Mouse (Mus musculus) kidney, postnatal 14 days (tissue): ENCODE data around the gene Rock2.

Experiments
- DNase-seq: peaks from one replicate; pipeline ENCODE4 v3.0.0; 2022; ENCODE audit warnings: mixed read lengths

Rock2 gene

DNA sequence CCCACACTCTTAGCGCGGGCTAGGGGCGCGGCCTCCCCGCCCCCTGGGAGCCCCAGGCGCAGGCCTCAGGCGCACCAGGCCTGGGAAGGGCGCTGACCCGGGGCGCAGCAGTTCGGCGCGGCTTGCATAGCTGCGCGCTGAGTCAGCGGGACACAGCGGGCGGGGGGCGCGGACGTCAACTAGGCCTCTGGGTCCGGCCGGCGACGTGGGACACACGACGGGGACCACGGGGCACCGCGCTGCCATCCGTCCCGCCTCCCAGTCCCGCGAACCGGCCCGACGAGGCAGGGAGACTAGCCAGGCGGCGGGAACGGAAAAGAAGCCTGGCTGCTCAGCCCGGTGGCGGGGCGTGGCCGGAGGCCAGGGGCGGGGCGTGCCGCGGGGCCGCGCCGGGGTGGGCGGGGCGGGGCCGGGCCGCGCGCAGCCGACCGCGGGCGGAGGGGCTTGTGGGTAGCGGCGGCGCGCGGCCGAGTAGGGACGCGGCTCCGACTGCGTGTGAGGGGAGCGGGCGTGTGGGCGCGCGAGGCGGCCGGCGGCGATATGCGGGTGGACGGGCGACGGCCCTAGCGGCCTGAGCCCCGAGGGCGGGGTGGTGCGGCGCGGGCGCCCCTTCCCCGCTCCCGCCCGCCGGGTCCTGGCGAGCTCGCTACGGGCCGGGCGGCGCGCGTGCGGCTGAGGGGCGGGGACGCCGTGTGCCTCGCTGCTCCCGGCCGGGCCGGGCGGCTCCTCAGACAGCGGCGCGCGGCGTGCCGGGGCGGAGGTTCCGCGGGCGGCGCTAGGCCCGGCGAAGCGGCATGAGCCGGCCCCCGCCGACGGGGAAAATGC lies at the start of gene Rock2:
Gene Rock2 (plus strand): TSS at position 500 of the 825 bp plus-strand sequence.
- DNase-seq, result peak; percentile 93

DNA sequence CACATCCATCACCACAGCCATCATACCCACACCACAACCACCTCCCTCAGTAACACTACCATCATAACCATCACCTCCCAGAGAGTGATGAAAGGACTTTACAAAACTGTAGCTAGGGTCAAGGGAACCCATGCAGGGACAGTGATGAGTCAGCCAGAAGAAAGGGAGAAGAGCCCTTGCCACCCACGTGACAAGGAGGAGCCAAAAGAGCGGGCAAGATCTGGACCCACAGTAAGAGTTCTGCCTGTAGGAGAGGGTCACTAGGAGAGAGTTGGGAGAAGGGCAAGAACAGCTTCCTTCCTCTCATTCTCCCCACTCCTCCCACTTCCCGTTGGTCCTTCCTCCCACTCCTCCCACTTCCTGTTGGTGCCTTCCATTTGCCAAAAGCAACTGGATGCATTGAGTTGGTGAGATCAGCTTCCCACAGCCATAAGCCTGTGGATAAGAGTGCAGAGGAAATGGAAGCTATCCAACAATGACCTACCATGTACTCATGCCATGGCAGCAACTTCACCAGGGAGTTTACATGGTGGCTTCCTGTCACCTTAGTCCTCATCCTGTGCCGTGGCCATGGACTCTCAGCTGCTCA lies 47.4 kb upstream of the Rock2 start:
- no peak for DNase-seq

DNA sequence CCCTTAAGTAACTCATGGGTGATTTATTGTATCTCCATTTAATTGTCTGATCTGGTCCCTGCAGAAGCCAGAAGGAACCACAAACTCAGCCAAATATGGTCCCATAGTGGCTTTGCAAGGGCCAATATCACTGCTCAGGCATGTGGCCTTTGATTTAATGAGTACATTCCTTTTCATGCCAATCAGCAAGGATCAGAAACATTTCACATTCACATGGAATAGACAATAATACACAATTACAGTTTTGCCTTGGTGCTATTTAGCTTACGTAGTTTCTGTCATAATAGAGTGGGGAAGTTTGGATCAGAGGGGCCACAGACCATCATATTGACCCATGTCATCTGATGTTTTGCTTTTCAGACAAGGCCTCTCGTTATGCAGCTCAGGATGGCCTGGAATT lies 46.2 kb upstream of the Rock2 start:
- no peak for DNase-seq

DNA sequence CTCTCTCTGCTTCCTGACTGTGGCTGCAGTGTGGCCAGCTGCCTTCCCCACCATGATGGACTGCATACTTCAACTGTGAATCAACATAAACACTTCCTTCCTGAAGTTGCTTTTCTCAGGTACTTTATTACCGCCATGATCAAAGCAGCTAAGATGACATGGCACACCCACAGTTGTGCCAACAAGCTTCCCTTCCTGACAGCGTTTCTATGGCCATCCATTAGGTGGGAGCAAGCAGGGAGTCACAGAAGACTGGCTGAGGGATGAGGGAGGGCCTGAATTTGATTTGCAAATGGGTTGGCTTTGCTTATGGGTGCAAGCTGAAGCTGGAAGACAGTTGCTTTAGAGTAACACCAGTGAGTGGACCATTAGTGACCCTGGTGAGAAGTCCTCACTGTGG lies 44.9 kb upstream of the Rock2 start:
- no peak for DNase-seq

DNA sequence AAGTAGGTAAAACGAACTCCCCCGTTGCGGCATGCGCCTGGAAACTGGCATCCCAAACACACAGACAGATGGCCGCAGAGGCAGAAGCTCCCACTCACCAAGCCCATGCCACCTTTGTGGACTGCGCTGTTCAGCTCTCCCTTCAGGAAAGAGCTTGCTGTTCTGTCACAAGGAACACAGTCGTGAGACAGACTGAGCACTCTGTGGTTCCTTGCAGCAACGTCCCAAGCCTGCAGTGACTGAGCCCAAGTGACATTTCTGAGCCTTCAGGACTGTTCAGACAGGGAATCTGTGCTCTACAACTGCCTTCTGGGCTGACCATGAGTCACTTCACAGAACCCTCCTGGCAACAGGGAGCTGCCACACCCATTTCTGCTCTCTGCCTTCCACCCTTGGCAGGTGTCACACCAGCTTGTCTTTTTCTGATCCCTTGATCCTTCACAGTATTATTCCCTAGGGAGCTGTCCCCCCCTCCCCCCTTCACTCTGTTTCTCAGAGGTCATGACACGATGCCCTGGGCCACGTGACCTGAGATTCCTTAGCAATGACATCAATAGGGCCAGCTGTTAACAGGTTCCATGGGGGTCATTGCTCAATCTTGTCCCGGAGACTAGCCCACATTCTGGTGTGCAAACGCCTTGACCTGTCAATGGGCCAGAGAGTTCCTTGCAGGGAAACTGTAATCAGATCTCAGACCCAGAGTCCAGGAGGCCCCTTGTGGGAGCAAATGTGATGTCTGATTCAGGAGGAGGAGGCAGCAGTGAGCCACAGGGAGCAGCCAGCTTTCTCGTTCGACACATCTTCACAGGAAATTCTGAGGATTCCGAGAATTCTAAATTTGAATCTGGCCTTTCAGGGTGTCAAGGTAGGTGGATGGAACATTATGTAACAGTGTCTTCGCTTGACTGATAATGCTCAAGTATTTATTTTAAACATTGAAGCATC lies 44.0 kb upstream of the Rock2 start:
- no peak for DNase-seq

DNA sequence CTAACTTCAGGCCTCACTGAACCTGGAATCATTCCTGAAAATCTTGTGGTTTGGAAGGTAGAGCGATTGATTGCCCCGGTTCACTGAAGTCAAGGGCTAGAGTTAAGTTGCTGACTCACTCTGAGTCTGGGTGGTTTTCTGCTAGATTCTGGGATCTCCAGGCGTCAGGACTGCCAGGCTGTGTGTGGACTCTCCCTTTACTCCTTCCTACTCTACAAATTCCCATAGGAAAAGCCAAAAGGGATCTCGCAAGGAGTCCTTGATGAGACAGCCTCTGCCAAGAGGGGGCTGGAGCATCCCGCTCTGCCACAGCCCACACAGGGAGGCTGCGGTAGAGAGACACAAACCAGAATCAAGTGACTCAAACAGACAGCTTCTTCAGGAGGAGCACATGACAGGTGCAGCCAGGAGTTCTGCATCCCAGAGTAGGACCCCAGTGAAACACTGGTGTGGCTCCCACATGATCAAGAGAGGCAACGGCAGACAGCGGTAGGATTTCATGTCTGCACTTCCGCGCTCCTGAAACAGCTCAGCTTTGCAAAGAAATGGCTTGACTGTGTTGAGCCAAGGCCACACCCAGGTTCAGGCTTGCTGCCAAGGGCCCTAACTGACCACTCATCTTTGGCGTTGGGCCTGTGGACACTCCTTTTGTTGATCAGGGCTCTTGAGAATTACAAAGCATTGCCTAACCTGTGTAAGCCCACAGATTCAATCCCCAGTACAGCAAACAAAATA lies 41.1 kb upstream of the Rock2 start:
- DNase-seq, result peak; percentile 64

DNA sequence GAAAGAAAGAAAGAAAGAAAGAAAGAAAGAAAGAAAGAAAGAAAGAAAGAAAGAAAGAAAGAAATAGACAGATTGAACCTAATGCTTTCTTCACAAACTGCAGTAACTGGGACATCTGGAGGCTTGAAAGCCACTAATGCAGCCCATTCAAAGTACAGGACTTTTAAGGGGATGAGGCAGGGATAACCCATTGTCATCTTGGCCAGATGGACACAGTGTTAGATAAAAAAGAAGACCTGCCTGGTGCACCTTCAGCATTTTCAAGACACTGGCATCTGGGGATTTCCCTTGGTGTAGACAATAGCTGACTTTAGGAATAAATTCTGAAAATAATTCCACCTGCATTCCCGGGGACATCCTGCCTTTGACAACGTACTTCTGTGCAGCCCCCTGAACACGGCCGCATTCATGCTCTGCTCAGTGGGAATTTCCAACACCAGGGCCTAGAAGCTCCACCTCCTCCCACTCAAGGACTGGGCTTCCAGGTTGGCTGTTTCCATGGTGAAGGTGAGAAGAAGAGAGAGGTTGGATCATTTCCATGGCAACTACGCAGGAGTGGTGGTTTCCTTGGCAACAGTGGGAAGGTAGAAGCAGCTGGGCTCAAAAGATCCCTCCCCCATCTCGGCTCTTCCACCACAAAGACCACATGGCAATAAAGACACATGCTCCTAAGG lies 38.9 kb upstream of the Rock2 start:
- DNase-seq, result no peak

DNA sequence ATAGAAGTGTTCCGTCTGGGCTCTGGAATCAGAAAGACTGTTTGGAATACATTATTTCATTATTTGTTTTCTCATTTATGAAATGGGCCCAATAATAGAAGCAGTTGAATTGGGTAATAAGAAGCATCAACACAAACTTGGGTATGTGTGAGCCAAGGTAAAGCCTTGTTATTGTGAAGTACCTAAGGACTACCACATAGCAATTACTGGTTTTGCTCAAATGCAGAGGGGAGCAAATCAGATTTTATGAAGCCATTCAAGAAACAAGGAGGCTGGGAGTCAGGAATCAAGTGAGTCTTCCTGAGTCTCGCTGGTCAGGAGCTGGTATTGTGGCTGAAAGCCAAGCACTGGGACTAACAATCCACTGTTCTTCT lies 38.4 kb upstream of the Rock2 start:
- no peak for DNase-seq

DNA sequence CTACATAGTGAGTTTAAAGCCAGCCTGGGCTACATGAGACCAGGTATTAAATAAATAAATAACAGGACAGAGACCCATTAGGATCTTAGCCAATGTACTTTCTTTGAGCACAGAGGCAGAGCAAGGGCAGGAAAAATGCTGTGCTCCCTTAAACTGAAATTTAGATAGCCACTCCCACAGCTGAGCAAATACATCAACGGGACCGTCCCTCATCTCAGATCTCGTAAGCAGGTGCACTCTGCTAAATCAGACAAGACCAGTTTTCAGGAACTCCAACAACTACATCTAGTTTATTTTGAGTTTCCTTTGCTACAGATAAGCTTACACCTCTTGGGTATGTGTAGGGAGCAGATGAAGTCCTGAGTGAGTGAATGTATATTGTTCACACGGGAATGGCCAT lies 36.6 kb upstream of the Rock2 start:
- DNase-seq, result no peak

DNA sequence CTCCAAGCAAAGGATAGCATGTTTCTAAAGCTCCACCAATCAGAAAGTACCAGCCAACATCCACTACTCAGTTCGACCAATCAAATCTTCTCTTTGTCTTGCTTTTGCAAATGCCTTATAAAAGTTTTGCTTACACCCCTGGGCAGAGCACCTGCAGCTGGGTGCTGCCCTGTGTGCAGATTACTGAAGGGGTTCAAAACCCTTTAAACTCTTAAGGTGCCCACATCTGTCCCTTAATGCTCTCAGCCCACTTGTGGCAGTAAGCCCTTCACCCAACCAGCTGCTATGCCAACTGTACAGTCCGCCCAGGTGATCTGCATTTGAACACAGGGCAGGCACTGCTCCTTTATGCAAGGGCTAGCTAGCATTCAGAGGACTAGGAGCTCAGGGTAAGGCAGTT lies 34.9 kb upstream of the Rock2 start:
- no peak for DNase-seq

DNA sequence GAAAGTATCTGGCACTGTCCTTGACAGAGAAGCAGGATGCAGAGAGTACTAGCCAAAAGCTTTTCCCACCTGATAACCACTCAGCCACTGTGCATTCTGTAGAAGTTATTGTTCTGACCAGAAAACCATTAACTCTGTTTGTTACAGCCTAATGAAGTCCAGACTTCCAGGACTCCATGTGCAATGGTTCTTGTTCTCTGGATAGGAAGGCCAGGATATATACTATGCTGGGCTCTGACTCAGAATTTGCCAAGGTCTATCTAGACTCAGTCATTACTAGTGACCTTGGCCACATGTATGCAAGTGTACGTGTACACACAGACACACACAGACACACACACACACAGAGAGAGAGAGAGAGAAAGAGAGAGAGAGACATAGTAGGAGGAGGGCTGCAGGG lies 34.2 kb upstream of the Rock2 start:
- DNase-seq, result no peak

DNA sequence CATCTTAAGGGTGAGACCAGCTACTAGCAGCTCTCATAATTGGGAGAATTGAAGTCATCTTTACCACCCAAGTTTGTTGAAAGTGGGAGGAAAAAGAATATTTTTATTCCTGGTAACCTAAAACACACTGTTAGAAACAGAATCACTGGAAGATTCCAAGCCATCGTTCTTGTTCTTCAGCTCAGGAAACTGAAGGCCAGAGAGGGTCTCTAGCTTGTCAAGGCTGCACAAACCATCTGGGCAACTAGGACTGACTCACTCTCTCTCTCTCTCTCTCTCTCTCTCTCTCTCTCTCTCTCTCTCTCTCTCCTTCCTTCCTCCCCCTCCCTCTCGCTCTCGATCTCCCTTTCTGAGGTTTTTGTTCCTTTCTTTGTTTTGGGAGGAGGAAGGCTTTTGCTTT lies 33.7 kb upstream of the Rock2 start:
- no peak for DNase-seq

DNA sequence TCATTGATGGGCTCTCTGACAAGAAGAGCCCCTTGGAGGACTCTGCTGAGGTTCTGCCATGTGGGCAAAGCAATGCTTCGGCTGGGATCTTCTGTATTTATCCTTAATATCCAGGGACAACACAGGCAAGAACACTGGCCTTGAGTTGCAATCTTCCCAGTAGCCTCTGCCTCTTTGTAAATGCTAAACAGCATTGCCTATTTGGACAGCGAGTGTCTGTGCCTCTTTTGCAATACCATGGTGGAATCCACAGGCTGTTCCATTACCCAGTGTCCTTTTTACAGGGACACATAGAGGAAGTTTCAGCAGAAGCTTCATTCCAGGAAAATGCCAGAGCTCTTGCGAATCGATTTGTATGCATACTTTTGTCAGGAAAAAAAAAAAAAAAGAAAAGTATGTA lies 30.2 kb upstream of the Rock2 start:
- no peak for DNase-seq

DNA sequence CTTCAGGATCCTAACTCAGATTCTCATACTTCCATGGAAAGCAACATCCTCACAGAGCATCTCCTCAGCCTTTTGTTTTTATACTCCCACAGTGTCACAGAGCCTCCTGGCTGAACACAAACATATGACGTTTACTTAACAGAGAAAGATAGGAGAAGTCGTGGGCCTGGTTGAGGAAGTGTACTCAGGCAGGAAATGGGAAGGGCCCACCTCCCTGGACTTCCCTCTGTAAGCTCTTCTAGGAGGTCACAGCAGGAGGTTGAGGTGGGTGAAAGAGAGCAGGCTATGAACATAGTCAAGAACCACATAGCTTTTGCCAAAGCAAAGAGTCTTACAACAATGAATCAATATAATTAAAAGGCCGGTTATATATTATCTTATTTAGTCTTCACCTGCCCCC lies 28.8 kb upstream of the Rock2 start:
- no peak for DNase-seq

DNA sequence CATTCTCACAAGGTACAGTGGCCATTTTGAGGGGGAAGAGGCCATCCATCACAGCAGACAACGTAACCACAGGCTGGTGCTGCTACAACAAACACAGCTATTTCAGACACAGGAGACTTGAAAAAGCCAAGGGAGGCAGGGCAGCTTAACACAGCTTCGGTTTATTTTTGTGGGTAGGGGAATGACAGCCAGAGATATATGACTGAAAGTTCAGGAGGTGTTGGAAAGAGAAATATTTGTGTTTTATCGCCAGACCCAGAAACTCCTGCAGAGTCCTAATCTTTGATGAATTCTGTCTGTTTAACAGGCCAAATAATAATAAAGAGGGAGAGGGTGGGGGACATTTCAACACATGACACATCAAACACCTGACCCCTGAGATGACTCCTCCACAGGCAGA lies 28.2 kb upstream of the Rock2 start:
- DNase-seq, result no peak

DNA sequence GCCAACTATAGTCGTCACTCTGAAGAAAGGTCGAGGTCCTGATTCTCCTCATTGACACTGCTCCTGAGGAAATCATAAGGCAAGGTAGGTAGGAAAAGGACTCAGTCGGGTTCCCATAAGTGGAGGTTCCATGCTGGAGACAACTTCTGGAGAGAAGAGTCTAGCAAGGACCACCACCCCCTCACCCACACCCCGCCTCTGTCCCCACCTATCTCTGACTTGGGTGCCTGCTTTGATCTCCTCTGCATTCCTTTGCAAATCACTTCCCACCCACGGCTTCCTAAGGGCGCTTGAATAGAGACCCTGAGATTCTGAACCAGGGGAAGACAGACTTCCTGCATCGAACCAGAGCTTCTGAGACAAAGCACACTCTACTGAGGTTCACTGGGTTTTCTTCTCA lies 27.4 kb upstream of the Rock2 start:
- no peak for DNase-seq

DNA sequence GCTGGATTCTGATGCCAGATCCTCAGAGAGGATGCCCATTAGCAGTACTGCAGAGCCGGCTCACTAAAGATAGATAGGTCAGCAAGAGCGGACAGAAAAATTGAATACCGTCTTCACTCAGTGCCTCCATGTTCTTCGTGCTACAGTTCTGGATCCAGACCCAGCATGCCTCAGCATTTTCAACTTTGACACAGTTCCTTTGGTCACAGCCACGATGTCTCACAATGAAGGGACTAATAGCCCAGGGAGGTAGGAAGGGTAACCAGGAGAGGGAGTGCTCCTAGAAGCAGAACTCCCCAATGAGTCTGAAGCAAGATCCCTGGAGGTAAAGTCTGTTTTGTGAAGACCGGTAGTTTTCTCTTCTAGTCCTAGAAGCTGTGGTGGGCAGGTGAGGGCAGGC lies 26.1 kb upstream of the Rock2 start:
- DNase-seq, result no peak

DNA sequence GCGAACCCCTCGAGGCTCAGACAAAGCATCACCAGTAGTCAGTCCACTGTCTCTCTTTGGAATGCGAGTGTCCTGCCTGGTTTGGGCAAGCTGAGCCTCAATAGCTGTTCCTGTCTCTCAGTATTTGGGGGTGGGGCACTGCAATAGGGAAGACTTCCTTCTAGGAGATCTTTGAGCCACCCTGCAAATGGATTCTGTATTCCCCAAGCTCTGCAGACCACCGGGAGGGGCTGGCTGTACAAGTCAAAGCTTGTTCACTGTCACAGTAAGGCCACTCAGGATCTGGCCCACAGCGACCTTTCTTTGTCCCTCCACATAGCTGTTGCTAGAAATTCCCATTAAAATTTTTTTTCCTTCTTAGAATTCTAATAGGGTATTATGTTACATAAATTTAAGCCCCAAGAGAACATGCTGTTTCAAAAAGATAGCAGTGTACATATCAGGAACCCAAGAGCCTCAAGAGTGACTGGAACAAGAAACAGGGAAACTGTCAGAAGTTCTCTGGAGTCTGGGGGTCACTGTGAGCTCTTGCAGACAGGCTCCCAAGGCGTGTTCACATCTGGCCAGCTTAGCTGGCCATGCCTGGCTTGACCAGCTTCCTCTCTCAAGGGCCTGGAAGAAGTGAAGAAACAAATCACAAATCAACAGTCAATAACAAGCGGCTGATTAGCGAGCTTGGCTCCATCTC lies 25.5 kb upstream of the Rock2 start:
- DNase-seq, result no peak

DNA sequence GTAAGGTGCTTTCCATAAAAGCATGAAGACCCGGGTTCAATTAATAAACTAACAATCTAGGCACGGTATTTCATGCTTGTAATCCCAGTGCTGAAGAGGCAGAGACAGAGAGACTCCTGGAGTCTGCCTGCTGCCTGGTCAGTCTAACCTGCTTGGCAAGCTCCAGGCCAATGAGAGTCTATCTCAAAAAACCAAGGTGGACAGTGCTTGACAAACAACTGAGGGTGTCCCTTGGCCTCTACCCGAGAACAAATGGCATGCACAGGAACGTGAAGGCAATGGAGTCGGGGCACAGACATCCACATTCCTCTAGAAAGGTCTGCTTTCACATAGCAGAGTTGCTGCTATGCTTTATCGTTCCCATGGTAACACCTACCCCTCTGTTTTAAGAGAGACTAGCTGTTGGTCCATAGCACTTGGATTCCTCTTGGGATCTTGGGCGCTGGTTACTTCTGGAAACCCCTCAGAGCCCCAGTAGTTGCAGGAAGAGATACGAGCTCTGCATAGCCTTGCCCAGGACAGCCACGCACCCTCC lies 24.8 kb upstream of the Rock2 start:
- DNase-seq, result no peak

DNA sequence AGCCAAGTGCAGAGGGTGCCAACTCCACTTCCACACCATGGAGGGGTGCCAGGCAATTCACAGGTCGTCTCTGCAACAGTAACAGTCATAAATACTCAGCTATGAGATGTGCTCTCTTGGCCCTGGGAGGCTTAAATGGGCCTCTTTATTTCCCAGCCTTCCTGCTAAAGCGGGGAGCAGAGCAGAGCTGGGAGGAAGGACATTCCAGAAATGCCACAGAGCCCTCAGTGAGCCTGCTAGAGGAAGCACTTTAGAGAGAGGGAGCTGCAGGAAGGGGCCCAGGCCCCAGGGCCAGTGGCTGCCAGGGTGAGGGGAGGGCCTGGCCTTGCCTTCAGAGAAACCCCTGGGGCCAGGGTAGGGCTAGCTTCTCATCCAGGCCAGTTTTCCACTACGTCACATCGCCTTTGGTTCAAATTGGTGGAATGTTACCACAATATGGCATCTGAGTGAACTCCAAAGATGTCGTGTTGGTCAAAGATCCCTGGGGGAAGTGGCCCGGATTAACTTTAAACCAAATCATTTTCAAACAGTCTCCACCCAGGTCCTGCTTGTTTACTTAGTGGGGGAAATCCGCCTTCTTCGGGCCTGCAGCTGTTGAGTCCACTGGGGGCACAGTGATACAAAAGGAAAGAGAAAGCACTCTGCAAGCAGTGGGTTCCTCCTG lies 24.2 kb upstream of the Rock2 start:
- DNase-seq, result peak; percentile 77

DNA sequence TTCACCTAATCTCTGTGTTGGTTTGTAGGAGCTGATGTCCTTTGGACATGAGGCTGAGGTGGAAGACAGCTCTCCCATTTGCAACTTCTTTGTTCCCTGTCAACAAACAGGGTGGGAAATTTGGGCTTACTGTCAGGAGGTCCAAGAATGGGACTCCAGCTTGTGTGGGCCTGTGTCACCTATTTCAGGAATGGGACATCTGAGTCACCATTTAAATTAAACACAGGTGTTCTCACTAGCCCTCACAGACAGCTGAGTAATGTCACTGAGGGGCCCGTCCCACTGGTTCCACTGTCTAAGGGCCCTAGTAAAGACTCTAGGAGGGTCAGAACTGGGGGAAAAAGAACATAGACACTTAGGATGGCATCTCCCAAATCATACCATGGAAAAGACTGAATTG lies 22.7 kb upstream of the Rock2 start:
- no peak for DNase-seq
